Mouse (Mus musculus) olfactory bulb, adult 2 months (tissue): ENCODE results near the gene Rhbdl1. TPM values are rescaled to one million over a fixed set of nuclear protein-coding genes. Genes with fewer than 3 reads are reported as not detected.

Source experiments
- H3K27ac ChIP-seq: fragments of 200-500 bp; 2 replicates; pipeline ENCODE4 v1.5.1; 2012; ENCODE audit warnings: low read depth, low read length; ENCODE audit not compliant: insufficient read depth
- H3K4me1 ChIP-seq: fragments of 200-500 bp; 2 replicates; pipeline ENCODE4 v1.6.1; 2012; ENCODE audit warnings: low read length; ENCODE audit not compliant: control insufficient read depth, insufficient read depth
- H3K4me3 ChIP-seq: fragments of 200-500 bp; 2 replicates; pipeline ENCODE4 v1.5.1; 2012; ENCODE audit warnings: mild to moderate bottlenecking, low read depth, low read length, moderate library complexity; ENCODE audit not compliant: insufficient read depth
- CTCF ChIP-seq: fragments of 200-500 bp; IDR thresholded peaks from 2 replicates; pipeline ENCODE4 v1.5.1; 2012; ENCODE audit warnings: low read depth, mild to moderate bottlenecking, low read length, moderate library complexity; ENCODE audit not compliant: insufficient read depth
- POLR2A ChIP-seq: fragments of 200-500 bp; IDR thresholded peaks from 2 replicates; pipeline ENCODE4 v1.6.1; 2012; ENCODE audit warnings: mild to moderate bottlenecking, low read depth, low read length, moderate library complexity; ENCODE audit not compliant: insufficient read depth
- WGBS: fragments of 180-500 bp; shearing (Covaris S2); methylation state at CpG from one replicate; pipeline ENCODE4 v1.1.7; 2018; 5-methylcytosine and 5-hydroxymethylcytosine counted together
- polyA plus RNA-seq: library from polyadenylated mRNA; stranded (reverse); fragments of >200 nt; gene quantifications from 2 replicates; pipeline ENCODE4 v1.2.4, GENCODE M21; 2012; ENCODE audit warnings: low replicate concordance; ENCODE audit not compliant: missing spikeins, insufficient read depth, insufficient read length

The Rhbdl1 gene
- polyA plus RNA-seq, 1 experiment: not detected

GRCm38 (mm10) chr17:25866172-25866571, 29.1 kb upstream of the Rhbdl1 start:
- no peak overlapping the region for H3K27ac ChIP-seq
- WGBS: 94% methylated on average over 3 of the region's 3 CpGs
- TF ChIP-seq CTCF (no peak), POLR2A (no peak)
- peaks cover 7% of the 10 kb centered on the region for H3K4me1 ChIP-seq
- no peak overlapping the region for H3K4me3 ChIP-seq

- H3K4me1 ChIP-seq: peaks cover 15% of the 10 kb centered on the region
- no peak overlapping the region for H3K27ac ChIP-seq
- WGBS: 97% methylated on average over 11 of the region's 11 CpGs
- TF ChIP-seq POLR2A: no peak
- no peak for TF ChIP-seq CTCF
- H3K4me3 ChIP-seq: no peak overlapping the region
These were observed 28.2 kb upstream of the Rhbdl1 start for GRCm38 (mm10) chr17:25865288-25865687.

GRCm38 (mm10) chr17:25864311-25864710, 27.2 kb upstream of the Rhbdl1 start:
- H3K4me1 ChIP-seq: peaks cover 18% of the 10 kb centered on the region
- TF ChIP-seq POLR2A: no peak
- no peak for TF ChIP-seq CTCF
- H3K4me3 ChIP-seq: no peak overlapping the region
- WGBS: 91% methylated on average over 14 of the region's 14 CpGs
- H3K27ac ChIP-seq: no peak overlapping the region

- Histone ChIP-seq H3K4me3 (no peak overlapping the region), H3K27ac (no peak overlapping the region), H3K4me1 (peaks cover 18% of the 10 kb centered on the region)
- TF ChIP-seq POLR2A (no peak), CTCF (no peak)
- WGBS: 91% methylated on average over 6 of the region's 6 CpGs
These were observed 26.6 kb upstream of the Rhbdl1 start for GRCm38 (mm10) chr17:25863681-25864080.

GRCm38 (mm10) chr17:25861704-25862612, 24.9 kb upstream of the Rhbdl1 start:
- TF ChIP-seq POLR2A (no peak), CTCF (no peak)
- H3K4me3 ChIP-seq: peak overlapping the region; percentile 66
- H3K27ac ChIP-seq: peak overlapping the region; percentile 90
- H3K4me1 ChIP-seq: peaks cover 16% of the 10 kb centered on the region
- WGBS: 13% methylated on average over 6 of the region's 6 CpGs

- H3K27ac ChIP-seq: peak within 1 kb of the TSS; percentile 90
- H3K4me1 ChIP-seq: peaks cover 11% of the 10 kb centered on the region
- 2% methylated on average over 63 of the region's 65 CpGs for WGBS
- peak; percentile 86 for TF ChIP-seq POLR2A
- no peak for TF ChIP-seq CTCF
- peak within 1 kb of the TSS; percentile 66 for H3K4me3 ChIP-seq
These were observed 24.0 kb upstream of the Rhbdl1 start, which contains the start of gene Wdr90 for GRCm38 (mm10) chr17:25860832-25861703. Gene Wdr90, minus strand, starts transcription at chr17:25861501.

- whole genome bisulfite sequencing: 91% methylated on average over 6 of the region's 6 CpGs
- no peak overlapping the region for H3K27ac ChIP-seq
- no peak overlapping the region for H3K4me3 ChIP-seq
- TF ChIP-seq POLR2A: no peak
- no peak for TF ChIP-seq CTCF
- H3K4me1 ChIP-seq: peaks cover 11% of the 10 kb centered on the region
These were observed 23.1 kb upstream of the Rhbdl1 start for GRCm38 (mm10) chr17:25860229-25860628.

- peaks cover 17% of the 10 kb centered on the region for H3K4me1 ChIP-seq
- peak within 1 kb of the TSS; percentile 80 for H3K4me3 ChIP-seq
- peak; percentile 13; the same call in 1 of the 2 replicates for TF ChIP-seq CTCF
- peak; percentile 76; the same call in 1 of the 2 replicates for TF ChIP-seq POLR2A
- under 1% methylated on average over 21 of the region's 21 CpGs for WGBS
- H3K27ac ChIP-seq: peak within 1 kb of the TSS; percentile 43
These were observed 7.4 kb upstream of the Rhbdl1 start, which contains the start of gene Rhot2 for GRCm38 (mm10) chr17:25844396-25844901. Gene Rhot2, minus strand, starts transcription at chr17:25844851.
